Mouse (Mus musculus) forebrain, embryonic 10.5 days (tissue): Measurements from ENCODE around the gene 4921524J17Rik. TPM values are rescaled to one million over a fixed set of nuclear protein-coding genes. Genes with fewer than 3 reads are reported as not detected.

ENCODE experiments used
- DNase-seq: peaks from one replicate; pipeline ENCODE4 v3.0.0-alpha.2; 2017; ENCODE audit warnings: low spot score; ENCODE audit errors: extremely low spot score
- H3K27ac ChIP-seq: fragments of 300-500 bp; sonication (generic); 2 replicates; pipeline ENCODE4 v1.5.1; 2016; ENCODE audit warnings: mild to moderate bottlenecking
- H3K27me3 ChIP-seq: fragments of 300-500 bp; sonication (generic); 2 replicates; pipeline ENCODE4 v1.6.1; 2016; ENCODE audit warnings: mild to moderate bottlenecking; ENCODE audit not compliant: poor library complexity, severe bottlenecking
- H3K36me3 ChIP-seq: fragments of 300-500 bp; sonication (generic); replicated peaks from 2 replicates; pipeline ENCODE4 v1.6.1; 2016; ENCODE audit warnings: mild to moderate bottlenecking, moderate library complexity
- H3K4me1 ChIP-seq: fragments of 300-500 bp; sonication (generic); 2 replicates; pipeline ENCODE4 v1.6.1; 2016
- H3K4me3 ChIP-seq: fragments of 300-500 bp; sonication (generic); 2 replicates; pipeline ENCODE4 v1.5.1; 2016; ENCODE audit warnings: mild to moderate bottlenecking, moderate library complexity
- H3K9me3 ChIP-seq: fragments of 300-500 bp; sonication (generic); 2 replicates; pipeline ENCODE4 v1.6.1; 2016; ENCODE audit warnings: mild to moderate bottlenecking, moderate library complexity
- WGBS: fragments of 180-500 bp; shearing (Covaris S2); methylation state at CpG from one replicate; pipeline ENCODE4 v1.1.7; 2016; 5-methylcytosine and 5-hydroxymethylcytosine counted together
- polyA plus RNA-seq: library from polyadenylated mRNA; unstranded; fragments of >200 nt; fragmentation: Nextera tagmentation; extraction: Ambion mirVana; gene quantifications from 2 replicates; pipeline ENCODE4 v1.2.1, GENCODE M21; 2016

Gene 4921524J17Rik
- polyA plus RNA-seq, 1 experiment from 2014 or later: 37.6 TPM

DNA sequence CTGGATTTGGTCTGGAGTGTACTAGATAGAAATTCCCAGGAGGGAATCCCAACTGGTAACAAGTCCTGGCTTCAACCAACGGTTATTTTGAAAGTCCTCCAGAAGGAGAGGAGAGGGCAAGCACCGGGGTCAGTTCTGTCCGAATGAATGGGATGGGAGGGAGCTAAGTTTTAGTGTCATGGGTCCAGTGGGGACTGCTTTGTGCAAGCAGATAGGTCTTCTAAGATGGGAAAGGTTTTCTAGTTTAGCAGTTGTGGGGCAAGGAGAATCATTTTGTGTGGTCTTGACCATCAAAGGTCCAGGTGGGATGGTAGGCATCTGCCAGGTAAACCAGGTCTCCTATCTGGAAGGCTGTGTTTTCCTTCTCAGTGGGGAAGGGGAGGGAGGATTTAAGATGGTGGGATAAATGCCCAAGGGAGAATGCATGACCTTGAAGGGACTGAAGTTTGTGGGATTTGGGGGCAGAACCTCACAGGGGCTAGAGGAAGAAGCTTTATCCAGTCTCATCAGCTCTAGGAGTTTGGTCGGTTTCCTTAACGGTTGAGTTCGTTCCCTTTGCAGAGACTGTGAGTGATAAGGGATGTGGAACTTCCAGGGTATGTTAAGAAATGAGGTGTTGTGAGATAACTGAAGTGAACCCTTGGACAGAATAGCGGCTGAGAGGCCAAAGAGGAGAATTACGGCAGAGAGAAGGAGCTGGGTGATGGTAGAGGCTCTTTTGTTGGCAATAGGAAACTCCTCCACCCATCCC is 36.8 kb downstream of the 4921524J17Rik start:
- Histone ChIP-seq H3K27ac (no peak overlapping the region), H3K4me1 (no peaks in the 10 kb centered on the region), H3K9me3 (no peaks in the 10 kb centered on the region), H3K4me3 (no peak overlapping the region), H3K36me3 (no peaks in the 10 kb centered on the region), H3K27me3 (no peaks in the 10 kb centered on the region)
- DNase-seq: no peak
- WGBS: 86% methylated on average over 8 of the region's 8 CpGs

DNA sequence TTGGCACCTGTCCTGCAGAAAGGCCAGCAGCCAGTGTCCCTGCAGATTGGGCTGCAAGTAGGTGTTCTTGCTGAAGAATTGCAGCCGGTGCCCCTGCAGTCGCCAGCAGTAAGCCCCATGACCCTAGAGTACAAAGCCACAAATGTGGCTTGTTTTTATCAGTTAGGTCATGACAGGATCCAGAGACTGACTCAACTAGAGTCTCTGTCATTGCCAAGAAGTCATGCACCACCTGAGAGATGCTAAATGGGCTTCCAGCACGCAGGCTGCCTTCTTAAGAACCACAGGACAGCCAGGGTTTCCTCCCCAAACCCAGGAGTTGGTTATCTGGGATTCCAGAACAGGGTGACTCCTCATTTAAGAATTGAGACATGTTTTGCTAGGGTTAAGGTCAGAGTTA is 37.6 kb downstream of the 4921524J17Rik start:
- Histone ChIP-seq H3K4me1 (no peaks in the 10 kb centered on the region), H3K27me3 (no peaks in the 10 kb centered on the region), H3K36me3 (no peaks in the 10 kb centered on the region), H3K27ac (no peak overlapping the region), H3K9me3 (no peaks in the 10 kb centered on the region), H3K4me3 (no peak overlapping the region)
- 80% methylated on average over 3 of the region's 3 CpGs for WGBS
- no peak for DNase-seq

GRCm38 (mm10) chr8:85393199-85393598 is 39.4 kb downstream of the 4921524J17Rik start:
- no peak overlapping the region for H3K27ac ChIP-seq
- WGBS: 93% methylated on average over 6 of the region's 6 CpGs
- DNase-seq: no peak
- H3K36me3 ChIP-seq: no peaks in the 10 kb centered on the region
- no peaks in the 10 kb centered on the region for H3K9me3 ChIP-seq
- no peak overlapping the region for H3K4me3 ChIP-seq
- H3K4me1 ChIP-seq: no peaks in the 10 kb centered on the region
- H3K27me3 ChIP-seq: no peaks in the 10 kb centered on the region

DNA sequence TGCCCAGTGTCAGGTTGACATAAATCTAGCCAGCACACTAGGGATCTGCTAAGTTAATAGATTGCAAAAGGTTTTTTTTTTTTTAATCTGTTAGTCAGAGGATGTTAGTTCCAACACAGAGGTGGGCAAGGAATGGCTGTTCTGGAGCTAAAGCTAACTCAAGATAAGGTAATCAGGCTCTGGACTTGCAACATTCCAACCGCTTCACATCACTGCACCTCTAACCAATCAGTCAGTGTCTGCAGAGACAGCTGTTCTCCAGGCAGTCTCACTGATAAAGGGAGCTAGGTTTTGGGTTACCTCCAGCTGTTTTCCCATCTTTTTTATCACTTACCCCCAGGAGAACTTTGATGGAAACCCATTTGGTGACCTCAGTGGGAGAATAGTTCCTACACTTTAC is 41.2 kb downstream of the 4921524J17Rik start:
- no peak for DNase-seq
- H3K27ac ChIP-seq: no peak overlapping the region
- no peak overlapping the region for H3K4me3 ChIP-seq
- H3K36me3 ChIP-seq: no peaks in the 10 kb centered on the region
- 91% methylated on average over 1 of the region's 1 CpGs for WGBS
- no peaks in the 10 kb centered on the region for H3K4me1 ChIP-seq
- H3K9me3 ChIP-seq: no peaks in the 10 kb centered on the region
- no peaks in the 10 kb centered on the region for H3K27me3 ChIP-seq

DNA sequence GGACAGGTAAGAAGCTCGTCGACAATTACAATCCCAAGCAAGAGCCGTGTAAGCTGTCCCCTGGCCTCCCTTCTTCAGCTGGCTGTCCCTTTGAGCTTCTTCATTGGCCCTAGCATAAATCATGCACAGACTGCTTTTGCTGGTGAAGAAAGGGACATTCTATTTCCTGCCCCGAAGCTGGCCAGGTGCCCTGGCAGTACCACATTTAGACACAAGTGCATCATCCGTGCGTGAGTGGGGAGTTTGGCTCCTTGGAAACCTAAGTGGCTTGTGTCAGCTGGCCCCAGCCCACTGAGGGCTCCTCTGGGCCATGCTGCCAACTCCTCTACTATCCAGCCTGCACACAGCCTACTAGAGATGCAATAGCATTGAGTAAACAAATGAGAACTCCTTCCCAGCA is 46.4 kb downstream of the 4921524J17Rik start, which contains the start of gene Mylk3:
TSS of gene Mylk3 (minus strand) at position 141 of the 400 bp plus-strand sequence.
- Histone ChIP-seq H3K9me3 (no peaks in the 10 kb centered on the region), H3K4me1 (no peaks in the 10 kb centered on the region), H3K4me3 (no peak within 1 kb of the TSS), H3K27me3 (no peaks in the 10 kb centered on the region), H3K27ac (no peak within 1 kb of the TSS), H3K36me3 (no peaks in the 10 kb centered on the region)
- DNase-seq: no peak
- WGBS: 85% methylated on average over 6 of the region's 6 CpGs

DNA sequence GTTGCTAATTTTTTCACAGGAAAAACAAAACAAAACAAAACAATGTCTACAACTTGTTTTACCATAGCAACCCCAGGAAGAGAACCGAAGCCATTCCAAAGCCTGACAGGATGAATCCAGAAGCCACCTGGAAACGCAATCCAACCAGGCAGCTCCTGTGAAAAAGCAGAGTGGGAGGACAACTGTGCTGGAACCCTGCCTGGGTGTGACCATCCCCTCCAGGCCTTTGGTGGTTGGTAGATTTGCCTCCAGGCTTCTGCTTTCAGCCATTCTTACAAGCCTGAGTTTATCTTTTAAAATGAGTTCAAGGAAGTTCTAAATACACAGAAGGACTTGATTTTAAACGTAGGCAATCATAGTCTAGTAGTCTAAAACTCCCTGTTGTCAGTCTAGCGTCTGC is 50.7 kb downstream of the 4921524J17Rik start:
- H3K27ac ChIP-seq: peak overlapping the region; percentile 62; the same call in 1 of the 2 replicates
- WGBS: 85% methylated on average over 4 of the region's 4 CpGs

DNA sequence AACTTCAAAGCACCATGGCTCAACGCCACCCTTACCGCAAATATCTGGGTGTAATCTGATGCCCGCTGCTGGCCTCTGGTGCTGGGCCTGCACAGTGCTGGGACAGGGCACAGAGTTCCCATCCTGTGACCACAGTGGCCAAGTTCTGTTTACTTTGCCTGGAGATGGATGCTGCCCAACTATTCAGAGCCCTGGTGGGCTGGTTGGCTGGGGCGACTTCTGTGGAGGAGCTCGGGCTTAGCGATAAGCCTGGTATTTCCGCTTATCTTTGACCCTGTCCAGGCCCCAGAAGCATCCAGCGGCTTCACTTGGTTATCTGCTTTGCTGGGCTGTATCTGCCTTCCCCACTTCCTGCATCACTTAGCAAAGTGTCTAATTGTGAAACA is 51.8 kb downstream of the 4921524J17Rik start:
- H3K9me3 ChIP-seq: no peaks in the 10 kb centered on the region
- 83% methylated on average over 8 of the region's 8 CpGs for WGBS
- H3K4me1 ChIP-seq: peaks cover 15% of the 10 kb centered on the region
- H3K4me3 ChIP-seq: no peak overlapping the region
- no peaks in the 10 kb centered on the region for H3K27me3 ChIP-seq
- peak overlapping the region; percentile 62 for H3K27ac ChIP-seq
- no peaks in the 10 kb centered on the region for H3K36me3 ChIP-seq
- no peak for DNase-seq

More for the DNA sequence above, 50.7 kb downstream of the 4921524J17Rik start:
- H3K27me3 ChIP-seq: no peaks in the 10 kb centered on the region
- no peaks in the 10 kb centered on the region for H3K9me3 ChIP-seq
- peaks cover 15% of the 10 kb centered on the region for H3K4me1 ChIP-seq
- no peak overlapping the region for H3K4me3 ChIP-seq
- DNase-seq: no peak
- no peaks in the 10 kb centered on the region for H3K36me3 ChIP-seq

DNA sequence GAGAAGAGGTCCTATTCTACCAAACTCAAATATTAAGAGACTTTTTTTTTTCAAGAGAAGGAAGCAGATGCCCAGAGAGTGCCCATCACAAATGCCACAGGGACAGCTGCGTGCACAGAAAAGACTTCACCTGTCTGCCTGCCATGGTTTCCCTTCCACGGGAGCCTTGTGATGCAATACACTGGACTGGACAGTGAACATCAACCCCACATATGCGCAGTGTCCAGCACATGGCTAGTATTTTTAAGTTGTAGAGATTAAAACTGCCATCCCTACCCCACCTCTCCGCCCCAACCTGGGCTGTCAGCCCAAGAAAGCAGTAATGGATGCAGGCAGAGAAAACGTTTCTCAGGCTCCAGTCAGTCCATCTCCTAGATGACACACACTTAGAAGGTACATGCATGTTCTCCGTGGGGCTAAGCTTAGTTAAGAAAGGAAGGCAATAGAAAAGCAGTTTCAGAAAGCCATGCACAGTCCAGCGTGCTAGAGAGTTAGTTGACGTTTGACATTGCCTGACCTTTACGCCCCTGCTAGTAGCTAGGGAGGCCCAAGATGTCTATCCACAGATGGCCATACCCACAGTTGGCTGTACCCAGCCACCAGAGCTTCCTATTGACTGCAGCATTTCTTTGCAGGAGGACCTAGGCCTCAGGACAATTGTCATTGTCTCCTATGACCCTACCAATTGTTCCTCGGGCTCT is 52.4 kb downstream of the 4921524J17Rik start:
- H3K27ac ChIP-seq: peak overlapping the region; percentile 62
- H3K4me3 ChIP-seq: no peak overlapping the region
- H3K9me3 ChIP-seq: no peaks in the 10 kb centered on the region
- H3K36me3 ChIP-seq: no peaks in the 10 kb centered on the region
- H3K4me1 ChIP-seq: peaks cover 15% of the 10 kb centered on the region
- no peak for DNase-seq
- 85% methylated on average over 10 of the region's 10 CpGs for WGBS
- no peaks in the 10 kb centered on the region for H3K27me3 ChIP-seq

GRCm38 (mm10) chr8:85379142-85379781 is 53.4 kb downstream of the 4921524J17Rik start:
- Histone ChIP-seq H3K9me3 (no peaks in the 10 kb centered on the region), H3K27me3 (no peaks in the 10 kb centered on the region), H3K4me3 (no peak overlapping the region), H3K27ac (no peak overlapping the region), H3K4me1 (peaks cover 15% of the 10 kb centered on the region), H3K36me3 (no peaks in the 10 kb centered on the region)
- 45% methylated on average over 2 of the region's 2 CpGs for WGBS
- DNase-seq: no peak

GRCm38 (mm10) chr8:85376516-85376915 is 56.1 kb downstream of the 4921524J17Rik start:
- Histone ChIP-seq H3K4me1 (peaks cover 15% of the 10 kb centered on the region), H3K27me3 (no peaks in the 10 kb centered on the region), H3K36me3 (no peaks in the 10 kb centered on the region), H3K27ac (no peak overlapping the region), H3K9me3 (no peaks in the 10 kb centered on the region), H3K4me3 (no peak overlapping the region)
- DNase-seq: no peak
- WGBS: 75% methylated on average over 3 of the region's 3 CpGs

- Histone ChIP-seq H3K27me3 (no peaks in the 10 kb centered on the region), H3K27ac (no peak overlapping the region), H3K4me3 (no peak overlapping the region), H3K4me1 (peaks cover 5% of the 10 kb centered on the region), H3K9me3 (no peaks in the 10 kb centered on the region), H3K36me3 (no peaks in the 10 kb centered on the region)
- WGBS: 74% methylated on average over 4 of the region's 4 CpGs
- DNase-seq: no peak
Observed at GRCm38 (mm10) chr8:85374286-85374685, 58.3 kb downstream of the 4921524J17Rik start.

GRCm38 (mm10) chr8:85373435-85374039 is 59.1 kb downstream of the 4921524J17Rik start:
- no peaks in the 10 kb centered on the region for H3K36me3 ChIP-seq
- H3K27me3 ChIP-seq: no peaks in the 10 kb centered on the region
- H3K9me3 ChIP-seq: no peaks in the 10 kb centered on the region
- H3K27ac ChIP-seq: no peak overlapping the region
- 89% methylated on average over 5 of the region's 5 CpGs for WGBS
- DNase-seq: no peak
- no peak overlapping the region for H3K4me3 ChIP-seq
- no peaks in the 10 kb centered on the region for H3K4me1 ChIP-seq
